Mouse (Mus musculus) activated CD4-positive, CD25-positive, alpha-beta regulatory T cell, adult 4 months (primary cell): ENCODE data around the gene Gm20388. TPM values are rescaled to one million over a fixed set of nuclear protein-coding genes. Genes with fewer than 3 reads are reported as not detected.

Source experiments
- ATAC-seq: one replicate; pipeline ENCODE4 v1.8.0; 2017
- polyA plus RNA-seq, 2 experiments: library from polyadenylated mRNA; unstranded; fragments of 100-300 nt; shearing (Covaris generic); gene quantifications; one replicate each; pipeline ENCODE4 v1.2.1; 2017

The Gm20388 gene
- polyA plus RNA-seq, 2 experiments from 2014 or later = 9.9 to 12.3 TPM

DNA sequence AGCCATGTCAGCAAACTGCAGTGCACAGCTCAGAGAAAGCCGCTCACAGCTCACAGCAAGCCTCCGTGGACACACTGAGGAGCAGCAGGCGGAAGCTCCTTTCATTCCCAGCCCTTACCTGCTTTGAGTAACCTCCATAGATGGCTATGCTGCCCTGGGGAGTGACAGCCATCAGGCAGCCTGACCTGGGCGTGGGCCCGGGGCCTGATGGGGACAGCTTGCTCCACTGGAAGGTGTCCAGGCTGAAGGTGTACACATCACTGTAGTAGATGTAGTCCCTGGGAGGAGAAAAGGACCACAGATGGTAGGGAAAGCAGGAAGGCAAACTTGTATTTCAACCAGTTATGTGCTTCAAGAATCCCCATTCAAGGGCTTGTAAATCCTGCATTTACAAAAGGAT, 1894.2 kb downstream of the Gm20388 start:
- no peak for ATAC-seq

DNA sequence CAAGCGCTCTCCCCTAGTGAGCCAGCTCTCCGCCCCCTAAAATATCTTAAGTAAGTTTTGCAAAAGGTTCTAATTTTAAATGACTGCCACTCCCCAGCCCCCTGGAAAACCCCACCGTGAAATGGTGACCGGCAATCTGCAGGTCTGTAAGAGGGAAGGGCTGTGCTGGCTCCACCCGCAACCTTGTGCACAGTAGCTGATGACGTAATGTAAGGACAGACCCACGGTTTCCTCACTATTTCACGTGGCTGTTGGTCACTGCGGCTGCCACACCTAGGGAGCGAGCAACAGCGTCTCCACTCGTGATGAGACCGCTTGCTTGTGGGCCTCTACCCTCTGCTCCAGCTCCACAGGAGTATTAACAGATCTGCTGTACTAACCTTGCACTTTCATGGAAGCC, 1895.5 kb downstream of the Gm20388 start:
- no peak for ATAC-seq

DNA sequence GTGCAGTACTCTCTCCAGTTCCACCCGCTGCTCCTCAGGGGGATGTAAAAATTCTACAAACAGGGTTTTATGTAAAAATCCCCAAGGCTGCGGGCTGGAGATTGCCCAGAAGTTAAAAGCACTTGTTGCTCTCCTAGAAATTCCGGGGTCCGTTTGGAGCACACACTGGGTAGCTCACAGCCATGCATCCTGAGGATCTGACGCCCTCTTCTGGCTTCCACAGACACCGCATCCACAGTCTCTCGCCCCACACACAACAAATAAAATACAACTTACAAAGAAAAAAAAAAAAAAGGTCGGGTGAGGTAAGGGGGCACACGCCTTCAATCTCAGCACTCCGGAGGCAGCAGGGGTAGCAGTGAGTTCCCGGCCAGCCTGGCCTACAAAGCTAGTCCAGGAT, 1897.4 kb downstream of the Gm20388 start:
- no peak for ATAC-seq

DNA sequence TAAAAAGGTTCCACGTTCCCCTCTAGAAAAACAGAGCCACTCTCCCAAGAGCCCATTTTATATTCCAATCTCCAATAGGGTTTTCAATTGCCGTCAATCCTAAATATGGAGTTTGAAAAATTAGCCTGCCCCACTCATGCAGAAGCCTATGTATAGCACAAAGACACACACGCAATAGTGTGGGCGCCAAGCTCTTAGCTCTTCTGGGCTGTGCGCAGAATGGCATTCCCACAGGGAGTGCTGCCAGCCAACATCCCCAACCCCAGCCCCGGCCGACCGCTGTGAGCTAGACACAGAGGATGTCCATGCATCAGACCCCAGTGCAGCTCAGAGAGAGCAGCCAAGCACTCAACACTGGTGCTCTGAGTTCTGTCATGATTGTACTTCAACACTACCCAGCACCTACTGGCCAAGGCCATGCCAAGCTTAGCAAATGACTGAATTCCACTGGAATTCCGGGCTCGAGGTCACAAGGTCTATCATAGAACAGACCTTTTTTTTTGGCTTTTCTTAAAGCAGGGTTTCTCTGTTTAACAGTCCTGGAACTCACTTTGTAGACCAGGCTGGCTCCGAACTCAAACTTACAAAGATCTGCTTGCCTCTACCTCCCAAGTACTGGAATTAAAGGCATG, 1899.0 kb downstream of the Gm20388 start:
- no peak for ATAC-seq

DNA sequence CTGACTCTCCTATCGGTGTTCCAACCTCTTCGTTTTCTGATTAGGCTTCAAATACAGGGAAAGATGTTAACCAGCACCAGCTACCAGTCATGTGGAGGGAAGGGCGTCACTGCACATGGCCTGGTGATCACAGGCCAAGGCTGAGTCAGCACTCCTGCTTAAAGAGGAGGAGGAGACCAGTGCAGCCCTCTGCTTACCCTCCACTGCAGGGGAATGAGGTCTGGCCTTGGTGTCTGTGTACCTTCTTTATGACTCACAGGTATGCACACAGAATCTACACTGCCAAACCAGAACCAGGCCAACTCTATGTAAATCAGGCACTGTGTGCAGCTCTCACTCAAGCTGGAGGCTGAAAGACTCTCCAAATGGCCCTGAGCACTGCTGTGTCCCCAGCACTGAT, 1900.9 kb downstream of the Gm20388 start:
- ATAC-seq = no peak

DNA sequence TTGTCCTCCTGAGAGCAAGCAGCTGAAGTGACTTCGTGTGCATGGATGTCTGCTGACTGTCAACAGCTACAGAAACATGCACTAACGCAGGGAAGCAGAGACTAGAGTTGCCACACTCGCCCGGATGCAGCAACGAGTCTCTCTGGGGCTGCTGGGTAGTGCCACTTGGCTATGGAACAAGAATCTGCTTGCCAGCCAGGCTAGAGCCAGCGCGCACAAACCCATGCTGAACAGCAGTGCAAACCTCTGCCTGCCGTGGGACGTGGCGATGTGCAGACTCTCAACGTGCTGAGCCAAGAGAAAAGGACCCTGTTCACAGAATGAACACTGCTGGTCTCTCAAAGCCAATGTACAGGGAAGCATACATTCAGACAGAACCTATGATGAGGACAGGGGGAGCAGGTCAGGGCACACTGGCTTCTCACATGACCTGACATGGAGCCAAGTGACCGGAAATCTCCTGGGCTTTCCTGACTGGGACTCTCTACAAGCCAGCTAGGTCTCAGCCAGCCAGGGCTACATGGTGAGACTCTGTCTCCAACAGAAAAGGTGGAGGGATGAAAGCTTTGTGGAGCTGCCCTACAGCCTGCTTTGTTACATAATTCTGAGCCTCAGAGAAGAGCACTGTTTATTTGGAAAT, 1901.4 kb downstream of the Gm20388 start:
- ATAC-seq = no peak

DNA sequence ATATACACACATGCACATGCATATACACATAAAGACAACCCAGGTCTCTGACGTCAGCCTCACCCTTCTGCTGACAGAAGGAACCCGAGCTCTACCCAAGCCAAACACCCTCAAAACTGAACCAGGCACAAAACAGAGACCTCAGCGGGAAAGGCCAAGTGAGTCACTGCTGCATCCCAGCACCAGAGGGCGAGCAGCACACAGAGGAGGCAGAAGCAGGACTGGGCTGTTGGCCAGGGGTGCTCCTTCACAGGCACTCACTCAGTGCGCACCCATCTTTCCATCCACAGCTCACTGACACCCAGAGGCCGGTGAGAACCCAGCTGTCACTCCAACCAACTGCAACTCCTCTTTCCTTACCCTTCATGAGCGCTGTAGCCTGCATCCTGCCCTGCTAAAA, 1907.6 kb downstream of the Gm20388 start:
- ATAC-seq = no peak

DNA sequence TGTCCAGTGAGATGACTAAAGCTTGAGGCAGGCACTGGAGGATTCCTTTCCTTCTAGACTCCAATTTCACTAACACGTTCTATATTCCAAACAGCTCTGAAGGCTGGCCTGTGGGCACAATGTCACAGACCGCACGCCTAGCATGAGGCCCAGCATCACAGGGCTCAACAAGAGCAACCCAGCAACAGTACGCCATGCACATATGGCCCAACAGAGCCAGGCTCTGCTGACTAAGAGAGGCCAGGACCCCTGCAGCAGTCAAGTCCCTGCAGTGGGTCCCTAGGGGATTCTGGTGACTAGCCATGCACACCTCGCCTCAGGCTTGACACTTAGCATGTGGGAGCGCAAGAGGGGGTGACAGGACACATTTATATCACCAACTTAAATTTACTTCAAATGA, 1910.2 kb downstream of the Gm20388 start:
- ATAC-seq = no peak

DNA sequence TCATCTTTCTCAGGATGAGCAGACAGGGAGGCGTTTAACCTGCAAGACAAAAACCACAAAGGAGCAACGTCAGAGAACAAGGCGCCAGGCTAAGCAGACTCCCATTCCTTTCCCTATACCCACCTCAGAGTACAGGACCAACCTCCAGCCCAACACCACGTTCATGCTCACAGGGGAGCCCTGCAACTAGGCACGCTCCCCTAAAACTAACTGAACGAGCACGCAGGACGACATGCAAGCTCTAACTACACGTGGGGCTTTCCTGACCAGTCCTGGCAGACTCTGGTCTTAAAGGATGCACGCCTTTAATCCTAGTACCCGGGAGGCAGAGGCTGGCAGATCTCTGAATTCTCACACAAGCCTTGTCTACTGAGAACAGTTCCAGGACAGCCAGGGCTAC, 1910.7 kb downstream of the Gm20388 start:
- no peak for ATAC-seq

DNA sequence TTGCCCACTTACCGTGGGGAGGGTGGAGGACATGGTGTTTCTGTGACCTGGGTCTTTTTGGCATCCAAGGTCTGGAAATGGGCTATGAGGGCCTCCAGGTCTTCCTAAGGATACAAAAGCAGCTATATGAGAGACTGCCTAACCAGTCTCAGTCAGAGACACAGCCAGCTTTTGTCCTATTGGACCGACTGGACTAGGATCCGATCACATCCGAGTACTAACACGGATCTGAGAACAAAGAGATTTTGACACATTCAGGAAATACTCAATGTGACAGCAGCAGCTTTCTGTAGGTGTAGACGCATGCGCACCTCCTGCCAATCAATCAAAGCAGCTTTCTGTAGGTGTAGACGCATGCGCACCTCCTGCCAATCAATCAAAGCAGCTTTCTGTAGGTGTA, 1911.1 kb downstream of the Gm20388 start:
- no peak for ATAC-seq

DNA sequence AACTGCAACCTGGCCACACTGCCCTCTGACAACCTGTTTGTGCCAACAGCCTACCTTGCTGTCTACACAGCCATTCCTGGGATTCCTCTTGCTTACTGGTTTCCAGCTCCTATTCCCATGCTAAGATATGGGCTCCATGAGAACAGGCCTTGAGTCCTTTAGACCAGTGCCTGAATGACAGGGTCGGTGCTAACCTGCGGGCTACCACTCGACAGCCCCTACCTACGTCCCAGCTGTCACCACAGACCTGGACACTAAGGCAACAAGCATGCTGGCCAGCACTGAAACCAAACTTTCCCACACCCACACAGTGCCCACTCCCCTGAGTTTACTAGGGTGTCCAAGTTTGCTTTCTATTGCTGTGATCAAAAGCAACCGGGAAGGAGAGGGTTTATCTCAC, 1917.1 kb downstream of the Gm20388 start:
- ATAC-seq = no peak

DNA sequence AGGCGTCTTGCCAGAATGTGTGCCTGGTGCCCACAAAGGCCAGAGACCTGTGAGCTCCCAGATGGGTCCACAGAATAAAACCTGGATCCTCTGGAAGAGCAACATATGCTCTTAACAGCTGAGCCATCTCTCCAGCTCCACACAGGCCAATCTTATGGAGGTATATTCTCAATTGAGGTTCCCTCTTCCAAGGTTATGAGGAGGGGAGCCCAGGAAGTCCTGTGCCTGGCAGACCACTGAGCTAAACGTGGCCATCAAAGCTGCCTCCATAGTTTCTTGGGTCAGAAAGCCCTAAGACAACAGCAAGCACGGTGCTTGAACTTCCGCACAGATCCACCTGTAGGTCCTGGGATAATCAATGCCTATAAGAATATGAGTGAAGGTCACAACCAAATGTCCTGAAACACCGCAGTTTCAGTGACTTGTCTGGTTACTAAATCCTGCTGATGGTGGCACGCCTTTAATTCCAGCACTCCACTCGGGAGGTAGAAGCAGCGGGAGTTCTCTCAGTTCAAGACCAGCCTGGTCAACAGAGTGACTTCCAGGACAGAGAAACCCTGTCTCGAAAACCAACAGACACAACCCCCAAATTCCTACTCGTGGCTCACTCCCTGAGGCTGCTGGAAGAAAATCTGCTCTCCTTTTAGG, 1917.9 kb downstream of the Gm20388 start:
- no peak for ATAC-seq

DNA sequence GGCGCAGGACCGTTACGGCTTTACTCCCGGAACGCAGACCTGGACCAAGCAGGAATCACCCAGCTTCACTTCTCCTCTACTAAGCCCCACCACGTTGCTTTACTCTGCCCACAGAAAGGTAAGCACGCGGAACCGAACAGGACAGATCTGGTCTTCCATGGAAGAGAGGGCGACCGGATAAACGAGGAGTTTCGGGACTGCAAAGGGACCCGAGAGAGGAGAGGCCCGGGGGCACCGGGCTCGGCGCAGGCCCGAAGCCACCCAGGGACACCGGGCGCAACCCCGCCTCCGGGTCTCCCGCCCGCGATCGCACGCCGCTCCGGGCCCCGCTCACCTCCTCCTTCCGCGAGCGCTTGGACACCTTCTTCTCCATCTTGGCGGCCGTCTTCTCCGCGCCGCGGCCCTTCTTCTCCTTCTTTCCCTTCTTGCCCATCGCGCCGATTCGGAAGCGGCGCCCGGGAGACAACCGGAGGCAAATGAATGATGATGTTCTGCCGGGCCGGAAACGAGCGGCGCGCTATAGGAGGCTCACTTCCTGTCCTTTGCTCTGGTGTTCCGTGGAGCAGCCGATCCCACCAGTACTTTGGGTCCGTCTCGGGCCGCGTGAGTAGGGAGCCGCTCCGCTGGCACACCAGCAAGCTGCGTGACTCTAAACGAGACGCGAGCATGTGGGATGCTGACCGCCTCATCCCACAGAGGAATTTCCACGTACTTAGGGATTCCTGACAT, 1918.6 kb downstream of the Gm20388 start, which contains the start of gene Klhdc4:
TSS of gene Klhdc4 (minus strand) at position 522 of the 729 bp plus-strand sequence.
- peak; percentile 95 for ATAC-seq

DNA sequence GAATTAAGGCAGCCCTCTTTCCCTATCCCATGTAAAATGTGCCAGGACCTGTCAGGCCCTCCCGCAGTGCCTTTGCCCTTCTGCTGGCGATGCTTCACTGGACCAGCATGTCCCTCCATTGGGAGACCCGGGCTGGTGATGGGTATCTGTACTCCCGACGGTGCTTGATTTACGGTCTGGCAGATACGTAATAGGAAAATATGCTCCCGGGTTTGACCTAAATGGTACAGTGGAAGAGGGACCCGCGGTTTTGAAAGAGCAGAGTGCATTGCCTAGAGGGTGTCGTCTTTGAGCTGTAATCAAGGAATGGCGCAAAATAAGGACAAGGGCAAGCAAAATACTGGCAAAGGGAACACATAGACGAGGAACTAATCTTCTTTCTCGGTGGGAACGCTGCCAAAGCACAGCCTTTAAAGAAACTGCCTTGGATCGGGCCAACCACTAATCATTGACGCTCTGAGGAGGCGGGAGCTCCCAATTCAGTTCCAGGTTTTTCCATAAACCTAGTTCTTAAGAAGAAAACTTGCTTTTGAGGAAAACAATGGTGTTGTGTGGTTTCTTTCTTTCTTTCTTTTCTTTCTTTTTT, 1919.2 kb downstream of the Gm20388 start:
- ATAC-seq = peak; percentile 37

DNA sequence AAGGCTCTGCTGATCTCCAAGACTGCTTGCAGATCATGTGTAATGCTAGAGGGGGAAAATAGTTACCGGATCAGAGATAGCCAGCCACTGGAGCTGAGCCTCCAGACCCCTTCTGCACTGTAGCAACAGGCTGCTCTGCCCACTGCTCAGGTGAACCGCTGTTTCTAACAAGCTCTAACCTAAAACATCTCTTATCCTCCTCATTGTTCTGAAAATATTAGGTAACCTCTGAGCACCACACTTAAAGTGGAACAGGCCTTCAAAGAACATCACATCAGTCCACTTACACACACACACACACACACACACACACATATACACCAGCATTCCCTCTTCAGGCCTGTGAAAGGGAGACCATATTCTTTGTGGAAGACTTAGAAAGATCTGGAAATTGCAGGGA, 1921.4 kb downstream of the Gm20388 start:
- ATAC-seq = no peak

DNA sequence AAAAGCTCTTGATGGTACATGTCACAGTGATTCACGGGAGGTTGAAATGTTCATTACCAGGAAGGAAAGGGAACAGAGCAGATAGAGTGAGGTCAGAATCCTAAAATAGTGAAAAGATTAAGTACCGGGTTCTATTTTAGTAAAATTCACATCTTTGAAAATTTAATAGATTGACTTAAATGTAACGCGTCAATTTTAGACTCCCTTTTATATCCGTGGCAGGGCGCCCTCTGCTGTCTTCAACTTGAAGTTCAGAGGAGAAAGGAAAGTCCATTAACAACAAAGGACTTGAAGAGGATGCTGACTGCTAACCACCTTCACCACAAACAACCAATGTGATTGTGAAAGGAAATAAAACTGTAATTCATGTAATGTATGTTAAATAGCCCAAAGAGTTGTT, 1921.9 kb downstream of the Gm20388 start:
- peak; percentile 76 for ATAC-seq

DNA sequence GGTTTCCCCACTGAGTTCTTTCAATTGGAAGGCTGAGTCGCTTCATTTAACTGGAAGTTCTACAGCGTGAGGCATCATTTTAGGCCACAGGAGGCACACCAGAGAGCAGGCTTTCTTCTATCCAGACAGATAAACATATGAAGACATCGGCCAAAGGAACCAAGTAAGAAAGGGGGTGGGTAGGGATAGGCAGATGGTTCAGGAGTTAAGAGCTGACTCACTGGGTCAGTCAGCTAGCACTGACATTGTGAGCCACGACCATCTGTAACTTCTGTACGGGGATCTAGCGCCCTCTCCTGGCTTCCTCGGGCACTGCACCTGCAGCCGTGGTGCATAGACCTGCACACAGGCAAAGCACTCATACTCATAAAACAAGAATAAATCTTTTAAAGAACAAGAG, 1930.6 kb downstream of the Gm20388 start:
- ATAC-seq = peak; percentile 81

DNA sequence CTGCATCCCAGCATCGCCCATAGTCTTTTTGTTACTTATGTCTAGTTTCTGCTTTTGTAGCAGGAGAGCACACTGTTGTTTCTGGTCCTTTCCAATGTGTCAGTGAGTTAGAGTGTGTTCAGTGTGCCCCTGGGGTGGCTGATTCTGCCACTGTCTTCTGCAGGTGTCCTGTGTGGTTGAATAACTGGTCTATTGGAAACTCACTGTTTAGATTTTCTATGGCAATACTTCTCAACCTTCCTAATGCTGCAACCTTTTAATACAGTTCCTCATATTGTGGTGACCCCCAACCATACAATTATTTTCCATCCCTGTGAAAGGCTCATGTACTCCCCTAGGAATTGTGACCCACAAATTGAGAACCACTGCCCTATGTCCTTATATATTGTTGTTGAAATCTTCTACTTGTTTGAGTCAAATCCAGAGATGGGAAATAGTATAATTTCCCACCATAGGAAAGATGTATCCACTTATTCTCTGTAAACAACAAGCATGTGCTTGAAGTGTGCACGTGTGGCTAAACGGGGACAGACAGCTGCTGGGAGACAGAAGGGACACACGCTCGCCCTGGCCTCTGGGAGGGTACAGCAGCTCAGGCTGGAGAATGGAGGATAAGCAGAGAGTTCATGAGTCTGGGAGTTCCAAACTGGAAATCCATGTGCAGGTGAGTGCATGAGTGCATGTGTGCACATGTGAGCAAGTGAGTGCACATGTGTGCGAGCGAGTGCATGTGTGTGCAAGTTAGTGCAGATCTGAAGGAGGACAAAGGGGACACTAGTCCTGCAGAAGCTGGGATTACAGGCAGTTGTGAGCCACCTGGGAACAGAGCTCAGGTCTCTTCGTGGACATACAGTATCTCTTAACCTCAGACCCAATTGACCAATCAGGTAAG, 1931.7 kb downstream of the Gm20388 start:
- no peak for ATAC-seq

DNA sequence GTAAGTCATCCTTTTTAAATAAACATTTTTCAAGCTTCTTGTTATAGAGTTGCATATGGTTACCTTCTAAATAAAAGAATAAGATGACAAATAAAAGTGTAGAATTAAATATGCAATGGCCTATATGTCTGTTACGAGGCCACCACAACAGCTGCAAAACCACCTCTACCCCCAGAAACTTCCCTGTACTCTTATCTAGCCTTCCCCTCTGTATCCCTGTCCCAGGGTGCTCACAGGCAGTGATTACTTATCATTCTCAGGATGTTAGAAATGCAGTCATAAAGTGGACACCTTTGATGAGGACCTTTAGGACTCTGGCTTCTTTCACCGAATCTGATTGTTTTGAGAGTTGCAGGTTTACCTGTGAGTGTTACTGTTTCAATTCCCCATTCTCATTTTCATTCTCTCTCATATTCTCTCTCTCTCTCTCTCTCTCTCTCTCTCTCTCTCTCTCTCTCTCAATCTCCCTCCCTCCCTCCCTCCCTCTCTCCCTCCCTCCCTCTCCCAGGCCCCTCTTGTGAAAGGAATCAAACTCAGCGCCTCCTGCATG, 1932.6 kb downstream of the Gm20388 start:
- no peak for ATAC-seq

DNA sequence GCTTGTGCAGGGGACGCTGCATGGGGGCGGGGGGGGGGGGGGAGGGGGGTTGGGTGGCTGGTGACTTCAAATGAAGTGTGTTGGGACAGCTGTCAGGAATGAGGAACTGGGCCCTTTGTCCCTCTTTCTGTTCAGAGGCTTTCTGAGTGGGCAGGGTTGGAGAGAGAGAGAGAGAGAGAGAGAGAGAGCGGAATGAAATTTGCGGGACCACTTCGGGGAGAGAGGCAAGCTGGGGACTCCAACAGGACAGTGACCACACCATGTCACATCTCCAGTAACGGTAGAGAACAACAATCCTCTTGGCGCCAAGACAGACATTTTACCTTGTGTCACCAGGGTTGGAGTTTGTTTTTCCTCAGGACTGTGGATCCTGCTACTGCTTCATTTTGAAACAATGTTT, 1934.1 kb downstream of the Gm20388 start:
- ATAC-seq = no peak

DNA sequence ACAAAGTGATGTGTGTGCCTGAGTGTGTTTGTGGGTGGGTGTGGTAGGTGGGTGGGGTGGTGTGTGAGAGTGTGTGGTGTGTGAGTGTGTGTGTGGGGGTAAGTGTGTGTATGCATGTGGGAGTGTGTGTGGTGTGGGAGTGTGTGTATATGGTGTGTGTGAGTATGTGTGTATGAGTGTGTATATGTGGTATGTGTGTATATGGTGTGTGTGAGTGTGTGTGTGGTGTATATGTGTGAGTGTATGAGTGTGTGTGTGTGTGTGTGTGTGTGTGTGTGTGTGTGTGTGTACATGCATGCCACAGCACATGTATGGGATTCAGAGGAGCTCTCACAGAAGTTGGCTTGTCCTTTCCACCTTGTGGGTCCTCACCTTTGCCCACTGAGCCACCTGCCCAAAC, 1936.2 kb downstream of the Gm20388 start:
- ATAC-seq = no peak
